Mouse (Mus musculus) gastrocnemius, adult 8-10 months (tissue): ENCODE data around the gene Tubg1. TPM values are rescaled to one million over a fixed set of nuclear protein-coding genes. Genes with fewer than 3 reads are reported as not detected.

Experiments used
- DNase-seq, 2 experiments: peaks; one replicate each; pipeline ENCODE4 v3.0.0; 2022; ENCODE audit warnings: low spot score in 2 of 2
- total RNA-seq, 4 experiments: library from RNA; stranded (reverse); gene quantifications; 2 replicates each; pipeline ENCODE4 v1.2.4; 2022

The Tubg1 gene
- total RNA-seq, 4 experiments from 2014 or later = 23.2 to 27.9 (median 25.9) TPM

DNA sequence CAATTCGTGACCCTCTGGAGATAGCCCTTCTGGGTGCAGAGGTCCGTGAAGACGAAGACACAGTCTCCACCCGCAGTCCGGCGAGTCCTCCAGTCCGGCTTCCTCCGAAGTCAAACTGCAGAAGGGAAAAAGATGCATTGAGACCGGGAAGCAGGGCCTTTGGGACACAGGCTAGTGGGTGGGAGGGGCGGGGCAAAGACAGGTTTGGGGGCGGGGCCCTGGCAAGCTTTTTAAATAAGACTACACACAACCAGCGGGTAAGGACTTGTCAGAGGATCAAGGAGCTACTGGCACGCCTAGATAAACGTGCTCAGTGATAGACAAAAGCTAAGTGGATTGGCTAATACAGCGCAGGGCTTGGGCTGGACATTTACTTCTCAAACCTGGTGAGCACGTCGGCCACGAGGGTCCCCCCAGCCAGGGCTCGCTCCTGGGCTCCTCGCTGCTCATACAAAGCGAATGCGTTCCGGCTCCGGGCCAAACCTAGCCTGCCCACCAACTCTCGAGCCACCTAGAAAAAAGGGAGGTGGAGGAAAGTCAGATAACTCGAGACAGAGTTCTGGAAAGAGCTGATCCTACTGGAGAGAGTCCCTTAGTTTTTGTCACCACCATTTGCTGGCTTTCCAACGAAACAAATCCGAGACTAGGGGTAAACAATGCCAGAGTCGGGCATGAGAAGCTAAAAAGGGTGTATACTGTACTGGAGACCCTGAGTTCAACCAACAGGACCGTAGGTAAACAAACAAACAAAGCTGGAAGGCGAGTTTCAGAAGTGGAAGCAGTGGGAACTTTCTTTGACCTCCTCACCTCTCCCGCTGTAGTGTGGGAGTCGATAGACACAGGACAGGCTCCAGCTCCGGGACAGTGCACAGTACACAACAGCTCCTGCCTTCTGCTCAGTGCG is 45.2 kb downstream of the Tubg1 start:
- DNase-seq = no peak

- DNase-seq = no peak
Observed at GRCm38 (mm10) chr11:101166357-101166756, 46.6 kb downstream of the Tubg1 start.

- no peak for DNase-seq
Observed at GRCm38 (mm10) chr11:101167211-101167962, 47.6 kb downstream of the Tubg1 start.

DNA sequence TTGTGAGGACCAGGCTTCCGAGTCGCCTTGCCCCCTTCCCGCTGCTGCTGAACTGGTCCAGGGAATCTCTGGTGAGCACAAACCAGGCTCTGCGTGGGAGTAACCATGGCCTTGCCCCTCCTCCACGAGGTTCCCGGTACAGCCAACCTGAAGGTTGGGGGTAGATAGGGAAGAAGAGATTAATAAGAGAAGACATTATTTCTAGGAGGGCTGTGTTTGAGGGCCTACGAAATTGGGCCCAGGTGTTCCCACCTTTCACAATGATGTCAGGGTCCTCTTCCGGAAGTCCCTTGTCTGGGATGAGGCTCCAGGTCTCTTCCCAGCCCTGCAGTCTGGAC is 48.2 kb downstream of the Tubg1 start:
- DNase-seq = no peak

DNA sequence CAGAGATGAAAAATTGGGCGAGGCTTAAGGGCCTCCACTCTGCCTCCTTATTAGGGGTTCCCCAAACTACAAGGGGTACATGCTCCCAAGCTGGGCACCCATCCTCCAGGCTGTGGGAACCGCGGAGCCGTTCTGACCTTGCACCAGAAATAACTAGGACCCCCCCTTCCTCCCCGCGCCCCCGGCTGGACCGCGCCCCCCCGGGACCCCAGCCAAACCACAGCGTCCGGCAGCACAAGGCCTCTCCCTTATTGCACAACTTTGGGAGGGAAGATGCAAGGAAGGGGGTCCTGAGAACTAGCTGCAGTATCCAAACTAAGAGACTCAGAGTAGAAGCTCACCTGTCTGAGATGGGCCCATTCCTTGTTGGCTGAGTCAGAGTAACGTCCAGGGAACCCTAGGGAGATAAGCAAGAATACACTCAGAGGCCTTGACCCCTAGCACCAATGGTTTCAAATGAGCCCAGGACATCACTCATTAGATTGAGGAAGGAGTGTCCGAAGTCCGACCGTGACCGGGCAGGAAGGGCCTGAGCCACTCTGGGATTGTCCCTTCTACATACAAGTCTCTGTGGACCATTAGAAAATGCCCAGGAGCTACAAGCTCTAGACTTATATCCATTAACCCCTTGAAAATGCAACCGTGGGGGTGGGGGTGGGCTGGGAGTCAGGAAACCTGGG is 48.7 kb downstream of the Tubg1 start:
- DNase-seq = no peak

- peak in 1 of 2 experiments; percentile 55 for DNase-seq
Observed at GRCm38 (mm10) chr11:101169301-101170107, 49.8 kb downstream of the Tubg1 start.

DNA sequence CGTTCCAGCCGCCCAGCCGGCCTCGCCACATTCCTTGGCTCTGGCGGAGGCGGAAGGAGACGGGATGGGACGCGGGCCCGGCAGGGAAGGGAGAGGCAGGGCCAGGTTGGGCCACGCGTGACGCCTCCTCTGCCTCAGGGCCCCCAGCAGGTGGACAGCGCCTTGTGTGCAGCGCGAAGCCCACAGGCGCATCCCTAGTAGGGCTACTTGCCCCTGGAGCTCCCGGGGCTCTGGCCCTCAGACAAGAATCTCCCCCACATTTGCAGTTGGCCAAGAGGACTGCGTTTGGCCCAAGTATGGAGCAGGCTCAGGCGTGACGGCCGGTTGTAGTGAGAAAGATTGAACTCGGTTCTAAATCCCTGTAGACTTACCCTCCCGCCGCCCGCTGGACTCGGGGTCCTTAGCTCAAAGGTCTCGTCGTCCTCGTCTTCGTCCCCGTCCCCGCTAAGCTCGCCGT is 50.6 kb downstream of the Tubg1 start, which contains the start of gene Cntnap1:
Gene Cntnap1, plus strand, starts transcription at position 170 of the 457 bp plus-strand sequence.
- DNase-seq = peak; percentile 75 to 83

GRCm38 (mm10) chr11:101170811-101171610 is 51.3 kb downstream of the Tubg1 start, which contains the start of gene Plekhh3:
Plekhh3 (minus strand) TSS chr11:101171351.
- peak; percentile 88 to 95 for DNase-seq

GRCm38 (mm10) chr11:101171721-101172433 is 52.1 kb downstream of the Tubg1 start:
- DNase-seq = peak in 1 of 2 experiments; percentile 63

- no peak for DNase-seq
Observed at GRCm38 (mm10) chr11:101172434-101172815, 52.7 kb downstream of the Tubg1 start.

DNA sequence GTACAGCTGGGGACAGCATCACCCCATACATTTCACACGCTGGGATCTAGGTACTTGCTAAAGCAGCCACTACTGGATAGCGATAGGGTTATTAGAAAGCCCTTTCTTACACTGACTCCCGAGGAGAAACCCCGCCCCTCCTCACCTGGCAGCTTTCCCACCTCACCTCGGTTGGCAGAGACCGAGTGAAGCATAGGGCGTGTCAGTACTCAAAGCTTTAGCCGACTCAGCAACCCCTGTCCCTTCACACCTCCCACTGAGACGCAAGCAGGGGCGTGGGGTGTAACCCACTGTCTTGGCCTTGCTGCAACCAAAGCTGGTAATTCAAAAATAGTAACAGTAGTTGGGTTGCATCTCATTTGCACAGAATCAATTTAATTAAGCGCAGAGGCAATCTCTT is 53.4 kb downstream of the Tubg1 start:
- DNase-seq = peak in 1 of 2 experiments; percentile 48

- peak; percentile 70 to 80 for DNase-seq
Observed at GRCm38 (mm10) chr11:101173631-101174388, 54.1 kb downstream of the Tubg1 start.

DNA sequence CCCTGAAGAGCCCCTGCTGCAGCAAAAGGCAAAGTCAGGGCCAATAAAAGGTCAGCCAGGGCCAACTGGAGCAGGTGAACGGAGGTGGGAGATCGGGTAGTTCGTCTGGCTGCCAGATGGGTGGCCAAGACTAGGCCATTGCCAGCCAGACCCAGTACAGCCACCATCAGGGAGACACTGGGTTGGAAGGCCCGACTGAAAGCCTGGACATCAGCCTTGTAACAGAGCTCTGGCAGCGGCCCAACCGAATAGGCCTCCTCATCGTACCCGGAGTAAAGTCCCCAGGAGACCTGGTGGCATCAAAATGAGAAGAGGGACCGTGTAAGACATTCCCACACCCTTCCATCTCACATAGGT is 54.6 kb downstream of the Tubg1 start:
- no peak for DNase-seq

- DNase-seq = no peak
Observed at GRCm38 (mm10) chr11:101174851-101175628, 55.3 kb downstream of the Tubg1 start, which contains the start of gene Ccr10. Ccr10 (minus strand) TSS chr11:101175443.

GRCm38 (mm10) chr11:101175636-101176116 is 55.9 kb downstream of the Tubg1 start:
- no peak for DNase-seq
